Mouse (Mus musculus): ENCODE measurements at regions not wholly inside any gene's neighbourhood (a gene's known extent, or its start where the extent isn't known, plus 50 kb on each side); places are given as distances from the start of the nearest gene placed in this dataset.
"Not testable (repeated sequence)": the region's sequence is repeated elsewhere in the genome, so short reads cannot be mapped to it uniquely, and the experiment has no call there.

GRCm38 (mm10) chr1:114641854-114642253 is 1042.7 kb upstream of the Cntnap5a start:
- TF ChIP-seq CTCF (IDR thresholded peaks at IDR 0.05; ENCODE audit: control insufficient read depth, insufficient read depth, insufficient read length); MYOG (IDR thresholded peaks at IDR 0.05; ENCODE audit: control insufficient read depth, extremely low read depth, insufficient read length): not testable (repeated sequence)

Measured in C2C12 (cell line).